Mouse (Mus musculus) cerebellum, adult 9-10 months (tissue): ENCODE data around the gene Apoa5.
A peak's percentile ranks its signal among the peaks of the same experiment; 100 is the strongest.

Experiments
- DNase-seq: peaks from one replicate; pipeline ENCODE4 v3.0.0; 2022

The Apoa5 gene

DNA sequence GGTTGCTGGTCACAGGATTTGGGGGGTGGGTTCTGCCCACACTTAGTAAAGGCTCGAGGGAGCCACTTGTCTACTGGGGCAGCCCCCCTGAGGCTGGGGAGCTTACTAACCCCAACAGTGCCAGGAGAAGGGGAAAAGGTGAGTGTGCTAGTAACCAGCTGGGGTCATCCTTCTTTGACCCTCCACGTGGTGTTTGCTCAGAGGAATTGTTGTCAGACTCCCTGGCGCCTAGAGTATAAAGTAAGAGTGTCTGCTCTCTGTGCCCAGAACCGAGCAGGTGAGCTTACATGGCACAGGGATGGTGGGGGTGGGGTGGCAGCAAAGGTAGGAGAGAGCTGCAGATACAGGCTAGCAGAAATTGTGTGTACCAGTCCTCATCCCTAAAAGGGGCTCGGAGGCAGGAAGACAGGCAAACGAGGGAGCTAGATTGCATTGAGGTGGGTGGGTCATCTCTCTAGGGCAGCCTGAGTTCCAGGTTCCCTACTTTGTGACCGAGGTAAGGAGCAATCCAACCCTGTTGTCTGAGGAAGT is at the start of gene Apoa5:
Apoa5 (plus strand) TSS at position 291 of the 531 bp plus-strand sequence.
- DNase-seq = no peak

DNA sequence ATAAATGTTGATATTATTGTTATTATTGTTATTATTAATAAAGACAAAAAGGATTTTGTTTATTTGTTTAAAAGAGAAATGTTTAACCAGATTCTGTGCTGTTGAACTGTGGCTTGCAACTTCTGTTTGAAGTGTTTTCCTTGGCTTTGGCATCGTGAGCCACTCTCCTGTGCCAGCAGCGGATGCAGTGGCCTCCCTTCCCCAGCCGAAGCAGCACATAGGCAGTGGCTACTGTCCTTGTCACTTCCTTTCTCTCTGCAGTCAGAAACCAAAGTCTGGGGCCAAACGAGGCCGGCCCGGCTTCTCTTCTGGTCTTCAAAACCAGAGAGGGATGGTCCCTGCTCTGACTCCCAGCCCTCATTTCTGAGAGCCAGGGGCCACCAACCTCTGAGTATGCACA is 45.3 kb upstream of the Apoa5 start:
- no peak for DNase-seq

DNA sequence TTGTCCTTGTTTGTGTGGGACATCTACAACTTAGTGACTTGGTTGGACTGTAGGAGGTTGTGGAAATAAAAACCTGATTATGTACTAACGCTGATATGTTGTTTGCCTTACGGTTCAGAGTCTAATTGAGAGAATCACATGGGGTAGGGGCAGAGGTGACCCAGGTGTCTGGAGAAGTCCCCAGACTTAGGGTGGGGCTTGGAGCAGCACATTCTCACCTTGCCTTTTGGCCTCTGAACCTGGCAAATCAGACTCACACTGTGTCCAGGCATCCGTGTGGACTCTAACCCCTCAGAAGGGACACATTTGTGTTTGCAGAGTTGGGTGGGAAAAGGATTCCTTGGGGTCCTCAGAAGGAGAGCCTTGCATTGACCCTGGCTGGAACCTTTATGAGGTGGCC is 44.3 kb upstream of the Apoa5 start:
- DNase-seq = no peak

DNA sequence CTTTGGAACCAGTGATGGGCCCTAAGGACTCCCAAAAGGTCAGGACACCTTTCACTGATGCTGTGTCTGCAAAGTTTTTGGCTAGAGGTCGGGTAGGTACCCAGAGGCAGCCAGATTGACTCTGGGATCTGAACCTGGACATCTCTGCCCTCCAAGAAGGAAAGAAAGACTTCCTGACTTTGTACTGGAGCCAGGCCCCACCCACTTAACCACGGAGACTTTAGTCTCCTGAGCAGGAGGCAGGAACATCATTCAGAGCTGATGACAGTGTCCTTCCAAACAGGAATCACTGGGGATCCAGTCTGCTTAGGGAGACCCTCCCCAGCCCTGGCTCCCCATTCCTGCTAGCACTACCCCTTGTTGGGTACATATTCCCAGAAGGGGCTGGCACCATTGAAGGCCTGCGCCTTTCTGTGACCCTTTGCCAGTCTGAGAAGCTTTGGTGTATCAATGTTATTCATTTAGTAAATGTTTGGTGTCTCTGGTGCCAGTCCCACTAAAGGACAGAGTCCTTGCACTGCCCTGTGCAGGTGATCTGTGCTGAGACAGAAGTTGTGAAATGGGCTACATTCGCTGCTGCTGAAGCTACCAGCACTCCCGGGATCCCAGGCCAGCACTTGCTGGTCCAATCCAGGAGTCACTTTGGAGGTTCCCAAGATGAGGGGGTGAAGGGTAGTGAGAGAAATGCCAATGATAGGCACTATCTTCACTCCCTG is 43.3 kb upstream of the Apoa5 start:
- no peak for DNase-seq

DNA sequence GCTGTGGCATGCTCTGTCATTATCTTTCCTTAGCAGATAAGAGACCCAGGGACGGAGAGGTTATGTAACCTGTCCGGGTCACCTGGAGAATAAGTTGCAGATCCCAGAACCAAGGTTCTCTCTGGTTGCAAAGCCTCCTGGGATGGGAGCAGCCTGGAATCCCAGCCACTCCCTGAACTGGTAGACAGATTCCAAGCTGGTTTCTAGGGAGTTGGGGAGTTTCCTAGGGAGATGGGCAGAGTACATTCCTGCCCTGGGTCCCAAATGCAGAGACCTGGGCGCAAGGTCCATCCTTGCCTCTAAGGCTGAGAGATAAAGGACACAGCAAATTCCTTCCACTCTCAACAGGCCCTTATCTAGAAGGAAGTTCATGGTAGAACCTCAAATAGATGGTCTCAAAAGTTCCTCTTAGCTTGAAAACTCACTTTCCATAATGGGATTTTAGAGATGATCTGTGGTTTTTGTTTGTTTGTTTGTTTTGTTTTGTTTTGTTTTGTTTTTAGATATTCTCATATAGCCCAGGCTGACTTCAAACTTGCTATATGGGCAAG is 41.3 kb upstream of the Apoa5 start:
- no peak for DNase-seq

DNA sequence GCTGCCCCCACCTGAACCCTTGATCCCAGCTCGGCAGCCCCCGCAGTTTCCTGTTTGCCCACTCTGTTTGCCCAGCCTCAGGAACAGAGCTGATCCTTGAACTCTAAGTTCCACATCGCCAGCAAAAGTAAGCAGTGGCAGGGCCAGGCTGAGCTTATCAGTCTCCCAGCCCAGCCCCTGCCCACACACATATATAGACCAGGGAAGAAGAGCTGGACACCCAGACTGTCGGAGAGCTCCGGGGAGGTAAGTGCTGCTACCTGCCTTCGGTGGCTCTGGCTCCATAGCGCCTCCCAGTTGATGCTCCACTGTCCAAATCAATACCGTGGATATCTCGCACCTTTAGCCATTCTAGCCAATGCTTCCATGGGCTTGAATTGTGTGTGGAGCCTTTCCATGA is 39.9 kb upstream of the Apoa5 start, which contains the start of gene Apoa1:
Apoa1 (plus strand) TSS at position 90 of the 400 bp plus-strand sequence.
- DNase-seq = no peak

DNA sequence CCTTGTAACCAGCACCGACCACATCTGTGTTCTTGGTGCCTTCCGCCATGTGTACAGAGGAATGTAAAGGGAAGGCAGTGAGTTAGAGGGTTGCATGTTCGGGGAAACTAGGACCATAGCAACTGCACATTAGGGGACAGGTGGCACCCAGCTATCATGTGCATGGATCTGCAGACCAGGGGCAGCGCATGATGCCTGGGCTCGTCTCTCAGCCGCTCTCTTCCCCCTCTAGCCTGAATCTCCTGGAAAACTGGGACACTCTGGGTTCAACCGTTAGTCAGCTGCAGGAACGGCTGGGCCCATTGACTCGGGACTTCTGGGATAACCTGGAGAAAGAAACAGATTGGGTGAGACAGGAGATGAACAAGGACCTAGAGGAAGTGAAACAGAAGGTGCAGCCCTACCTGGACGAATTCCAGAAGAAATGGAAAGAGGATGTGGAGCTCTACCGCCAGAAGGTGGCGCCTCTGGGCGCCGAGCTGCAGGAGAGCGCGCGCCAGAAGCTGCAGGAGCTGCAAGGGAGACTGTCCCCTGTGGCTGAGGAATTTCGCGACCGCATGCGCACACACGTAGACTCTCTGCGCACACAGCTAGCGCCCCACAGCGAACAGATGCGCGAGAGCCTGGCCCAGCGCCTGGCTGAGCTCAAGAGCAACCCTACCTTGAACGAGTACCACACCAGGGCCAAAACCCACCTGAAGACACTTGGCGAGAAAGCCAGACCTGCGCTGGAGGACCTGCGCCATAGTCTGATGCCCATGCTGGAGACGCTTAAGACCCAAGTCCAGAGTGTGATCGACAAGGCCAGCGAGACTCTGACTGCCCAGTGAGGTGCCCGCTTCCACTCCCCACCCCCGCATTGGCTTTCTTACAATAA is 38.6 kb upstream of the Apoa5 start:
- DNase-seq = peak; percentile 96

DNA sequence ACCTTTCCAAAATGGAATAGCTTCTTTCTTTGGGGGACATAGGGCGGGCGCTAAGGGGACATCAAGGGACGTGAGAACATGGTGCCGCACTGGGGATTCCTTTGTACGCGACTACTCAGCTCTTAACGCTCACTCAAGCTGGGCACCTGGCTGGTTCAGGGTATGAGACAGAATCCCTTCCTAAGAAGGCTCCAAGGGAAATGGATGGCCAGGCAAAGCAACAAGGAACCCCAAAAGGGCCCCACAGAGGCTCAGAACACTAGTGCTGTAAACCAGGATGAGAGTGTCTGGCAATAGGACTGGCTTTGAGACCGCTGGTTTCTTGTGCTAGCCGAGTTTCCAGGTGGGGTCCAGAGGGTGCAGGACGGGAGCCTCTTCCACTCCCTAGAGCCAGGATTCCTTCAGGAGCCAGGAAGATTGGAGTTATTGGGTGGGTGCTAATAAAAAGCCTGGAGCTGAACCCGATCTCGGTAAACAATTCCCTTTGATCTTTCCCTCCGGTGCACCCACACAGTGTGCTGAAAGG is 37.9 kb upstream of the Apoa5 start:
- no peak for DNase-seq

DNA sequence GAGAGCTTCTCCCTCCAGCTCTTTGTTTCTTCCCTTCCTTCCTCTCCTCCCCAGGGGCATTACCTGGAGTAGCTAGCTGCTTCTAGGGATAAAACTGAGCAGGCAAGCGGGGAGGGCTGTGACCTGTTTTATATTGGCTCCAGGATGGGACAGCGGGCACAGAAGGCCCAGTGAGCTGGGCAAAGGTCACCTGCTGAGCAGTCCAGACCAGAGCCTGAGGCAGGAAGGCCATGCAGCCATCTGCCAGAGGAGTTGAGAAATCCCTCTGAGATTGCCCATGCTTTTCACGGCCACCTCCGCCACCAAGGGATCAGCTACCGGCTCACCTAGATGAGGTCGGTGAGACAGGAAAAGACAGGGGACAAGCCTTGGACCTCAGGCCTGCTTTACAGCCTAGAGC is 33.2 kb upstream of the Apoa5 start:
- DNase-seq = no peak

DNA sequence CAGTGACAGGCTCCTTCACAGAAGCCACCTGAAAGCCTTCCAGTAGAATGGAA is 33.0 kb upstream of the Apoa5 start, which contains the start of gene Apoc3:
Apoc3 (minus strand) TSS at position 41 of the 53 bp plus-strand sequence.
- DNase-seq = no peak

DNA sequence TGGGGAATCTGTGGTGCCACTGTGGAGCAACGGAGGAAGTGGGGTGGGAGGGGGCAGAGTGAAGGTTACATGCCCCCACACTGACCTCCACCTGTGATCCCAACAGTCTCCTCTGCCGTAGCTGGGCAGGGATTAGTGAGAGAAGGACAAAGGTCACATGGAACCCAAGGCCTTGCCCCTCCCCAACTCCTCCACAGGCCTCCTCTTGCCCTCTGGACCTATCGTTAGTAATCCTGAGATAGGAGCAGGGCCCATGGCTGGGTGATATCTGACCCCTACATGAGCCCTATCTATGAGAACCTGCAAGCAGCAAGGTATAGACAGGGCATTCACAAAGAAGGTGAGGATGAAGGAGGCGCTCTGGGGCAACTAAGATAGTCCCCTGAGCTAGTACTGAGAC is 32.8 kb upstream of the Apoa5 start:
- no peak for DNase-seq

DNA sequence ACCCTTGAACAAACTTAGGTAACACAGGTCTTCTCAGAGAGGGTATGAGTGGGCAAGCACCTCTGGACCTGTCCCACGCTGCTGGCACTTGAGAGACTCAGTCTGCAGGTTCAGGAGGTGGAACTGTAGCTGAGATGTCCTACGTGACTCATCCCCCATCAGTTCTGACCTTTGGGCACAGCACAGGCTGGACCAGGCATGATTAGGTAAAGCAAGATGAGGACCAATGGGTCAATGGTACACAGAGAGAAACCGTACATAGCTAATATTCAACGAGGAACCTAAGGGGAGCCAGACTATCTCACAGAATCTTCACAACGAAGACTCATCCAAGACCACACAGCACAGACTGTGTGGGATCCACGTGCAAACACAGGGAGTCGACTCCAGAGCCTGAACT is 29.6 kb upstream of the Apoa5 start:
- DNase-seq = no peak

DNA sequence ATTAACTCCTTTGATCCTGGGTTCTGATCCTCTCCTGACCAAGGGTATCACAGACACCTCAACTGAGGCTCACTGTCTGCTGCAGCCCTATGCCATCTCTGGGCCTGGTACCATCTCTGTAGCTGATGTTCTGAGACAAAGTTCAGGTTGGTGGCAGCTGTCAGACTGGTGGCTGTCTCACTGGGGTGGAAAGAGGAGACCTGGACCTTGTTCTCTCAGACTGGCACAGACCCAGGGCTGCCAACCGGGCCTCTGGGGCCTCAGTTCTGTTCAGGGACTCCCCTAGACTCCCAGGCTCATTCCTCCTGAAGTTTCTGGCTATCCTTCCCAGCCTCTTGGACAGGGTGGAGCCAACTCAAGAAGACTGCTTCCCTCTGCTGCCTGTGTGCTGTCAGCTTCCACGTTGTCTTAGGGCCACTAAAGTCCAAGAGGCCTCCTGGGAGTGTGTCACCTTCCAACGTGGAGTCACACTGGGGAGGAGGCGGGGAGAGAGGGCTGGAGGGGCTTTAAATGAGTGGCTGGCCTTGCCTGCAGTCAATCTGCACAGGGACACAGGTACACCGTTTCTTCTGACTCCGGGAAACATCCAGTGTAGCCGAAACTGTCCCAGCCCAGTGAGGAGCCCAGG is 27.8 kb upstream of the Apoa5 start, which contains the start of gene Apoa4:
Apoa4 (plus strand) TSS at position 171 of the 628 bp plus-strand sequence.
- no peak for DNase-seq

DNA sequence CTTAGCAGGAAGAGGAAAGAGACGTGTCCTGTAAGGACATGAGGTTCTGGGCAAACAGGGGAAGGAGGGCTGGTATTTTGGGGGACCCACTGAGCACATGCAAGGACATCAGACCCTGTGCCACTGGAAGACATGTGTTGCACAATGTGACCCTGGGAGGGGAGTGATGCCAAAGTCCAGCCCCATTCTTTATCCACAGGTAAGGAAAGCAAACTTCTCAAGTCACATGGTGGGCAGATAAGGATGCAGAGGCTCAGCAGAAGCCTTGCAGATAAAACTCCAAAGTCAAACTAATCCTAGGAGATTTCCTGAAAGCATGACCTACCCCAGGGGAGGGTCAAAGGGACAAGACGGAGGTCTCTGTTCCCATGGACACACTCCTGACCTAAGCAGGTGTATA is 26.6 kb upstream of the Apoa5 start:
- no peak for DNase-seq

DNA sequence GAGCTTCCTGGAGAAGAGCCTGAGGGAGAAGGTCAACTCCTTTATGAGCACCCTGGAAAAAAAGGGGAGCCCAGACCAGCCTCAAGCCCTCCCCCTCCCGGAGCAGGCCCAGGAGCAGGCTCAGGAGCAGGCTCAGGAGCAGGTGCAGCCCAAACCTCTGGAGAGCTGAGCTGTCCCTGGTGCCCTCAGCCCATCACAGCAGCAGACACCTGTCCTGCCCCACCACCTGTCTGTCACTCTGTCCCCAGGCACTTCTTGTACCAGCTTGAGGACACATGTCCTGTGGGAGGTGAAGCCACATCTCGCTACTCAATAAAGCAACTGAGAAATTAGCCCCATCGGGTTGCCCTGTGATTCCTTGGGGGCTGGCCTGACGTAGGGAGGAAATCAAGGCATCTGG is 25.3 kb upstream of the Apoa5 start:
- DNase-seq = no peak

DNA sequence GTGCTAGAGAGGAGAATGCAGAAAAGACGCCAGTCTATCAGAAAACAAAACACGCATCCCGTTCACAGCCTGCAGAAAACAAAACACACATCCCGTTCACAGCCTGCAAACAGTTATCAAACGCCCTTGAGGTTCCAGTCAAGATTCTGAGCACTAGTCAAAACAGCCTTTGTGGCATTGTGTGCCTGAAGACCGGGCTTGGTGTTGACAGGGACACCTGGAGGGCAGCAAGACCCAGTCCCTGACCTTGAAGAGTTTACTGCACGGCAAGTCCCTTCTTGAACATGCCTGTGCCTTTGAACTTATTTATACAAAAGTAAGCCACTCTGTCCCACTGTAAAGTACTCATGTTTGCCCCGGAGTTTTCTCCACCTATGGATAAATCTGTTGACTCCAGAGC is 24.8 kb upstream of the Apoa5 start:
- DNase-seq = no peak

DNA sequence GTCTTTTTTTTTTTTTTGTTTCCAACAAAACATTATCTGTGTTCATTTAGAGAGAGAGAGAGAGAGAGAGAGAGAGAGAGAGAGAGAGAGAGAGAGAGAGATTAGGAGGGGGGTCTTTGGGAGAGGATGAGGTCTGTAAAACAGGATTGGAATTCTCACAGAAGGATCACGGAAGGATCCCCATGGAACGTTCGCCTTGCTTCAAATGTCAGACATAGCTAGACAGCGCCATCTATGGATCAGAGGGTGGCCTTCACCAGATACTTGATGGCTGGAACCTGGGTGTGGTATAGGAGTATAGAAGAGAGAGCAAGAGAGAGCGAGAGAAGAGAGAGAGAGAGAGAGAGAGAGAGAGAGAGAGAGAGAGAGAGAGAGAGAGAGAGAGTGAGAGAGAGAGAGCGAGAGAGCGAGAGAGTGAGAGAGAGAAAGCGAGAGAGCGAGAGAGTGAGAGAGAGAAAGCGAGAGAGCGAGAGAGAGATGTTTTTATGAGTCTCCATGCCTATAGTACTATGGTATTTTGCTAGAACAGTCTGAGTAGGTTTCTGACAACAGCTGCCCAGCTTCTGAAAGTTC is 21.6 kb upstream of the Apoa5 start:
- DNase-seq = peak; percentile 81

DNA sequence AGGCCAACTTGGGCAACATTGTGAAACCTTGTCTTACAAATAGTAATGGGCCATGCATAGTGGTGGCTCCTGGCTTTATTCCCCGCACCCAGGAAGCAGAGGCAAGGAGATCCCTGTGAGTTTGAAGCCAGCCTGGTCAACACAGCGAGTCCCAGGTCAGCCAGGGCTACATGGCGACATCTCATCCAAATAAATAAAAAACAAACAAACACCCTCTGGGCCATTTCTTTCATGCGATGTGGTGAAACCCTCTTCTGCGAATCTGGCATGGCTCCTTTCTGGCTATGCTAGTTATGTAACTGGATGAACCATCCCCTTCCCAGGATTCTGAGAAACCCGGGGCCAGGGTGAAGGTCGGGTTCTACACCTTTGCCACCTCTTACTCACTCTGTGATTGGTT is 12.3 kb upstream of the Apoa5 start:
- no peak for DNase-seq

DNA sequence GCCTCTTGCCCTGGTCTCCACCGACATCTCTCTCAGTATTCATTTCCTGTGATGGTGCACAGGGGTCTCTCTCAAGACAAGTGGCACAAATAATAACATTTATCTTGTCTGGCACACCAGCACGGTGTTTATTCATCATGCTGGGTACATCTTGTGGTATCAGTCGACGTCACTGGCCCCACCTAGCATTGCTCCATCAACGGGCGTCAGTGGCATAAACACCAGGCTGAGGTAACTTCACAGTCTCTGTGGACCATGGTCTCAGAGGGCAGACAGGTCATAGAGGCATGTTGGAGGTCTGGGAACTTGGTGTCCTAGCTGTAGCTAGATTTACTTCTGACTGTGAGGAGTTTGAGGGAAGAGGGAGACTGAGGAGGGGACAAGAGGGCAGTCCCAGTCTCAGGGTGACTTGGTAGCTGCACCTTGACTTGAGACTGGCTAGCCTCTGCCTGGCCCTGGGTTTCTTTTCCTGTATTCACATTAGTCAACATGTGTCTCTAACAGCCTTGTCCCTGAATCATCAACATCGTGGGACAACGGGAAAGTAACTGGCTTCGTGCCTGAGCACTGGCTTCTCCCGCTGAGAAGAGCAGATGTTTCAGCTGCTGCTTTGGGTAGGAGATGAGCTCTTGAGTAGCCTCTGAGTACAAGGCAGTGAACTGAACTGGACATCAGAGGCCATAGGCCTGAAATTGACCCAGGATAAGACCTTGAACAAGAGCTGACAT is 11.6 kb upstream of the Apoa5 start:
- DNase-seq = no peak

DNA sequence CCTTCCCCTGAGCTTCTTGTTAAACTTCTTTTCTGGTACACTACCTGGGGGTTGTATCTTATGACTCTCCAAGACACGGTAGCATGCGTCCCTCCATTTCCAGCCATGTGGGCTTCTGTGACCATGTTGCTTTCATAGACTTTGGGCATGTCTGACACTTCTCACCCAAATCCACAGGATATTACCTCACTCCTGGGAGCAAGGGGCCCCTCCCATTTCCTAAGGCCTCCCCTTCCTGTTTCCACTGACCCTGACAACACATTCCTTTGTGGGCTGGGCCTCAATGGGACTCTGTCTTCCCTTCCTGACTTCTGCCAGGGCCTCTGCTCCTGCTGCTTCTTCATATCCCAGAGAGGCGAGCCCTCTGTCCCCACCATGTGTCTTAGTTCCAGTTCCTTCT is 10.9 kb upstream of the Apoa5 start:
- DNase-seq = no peak

DNA sequence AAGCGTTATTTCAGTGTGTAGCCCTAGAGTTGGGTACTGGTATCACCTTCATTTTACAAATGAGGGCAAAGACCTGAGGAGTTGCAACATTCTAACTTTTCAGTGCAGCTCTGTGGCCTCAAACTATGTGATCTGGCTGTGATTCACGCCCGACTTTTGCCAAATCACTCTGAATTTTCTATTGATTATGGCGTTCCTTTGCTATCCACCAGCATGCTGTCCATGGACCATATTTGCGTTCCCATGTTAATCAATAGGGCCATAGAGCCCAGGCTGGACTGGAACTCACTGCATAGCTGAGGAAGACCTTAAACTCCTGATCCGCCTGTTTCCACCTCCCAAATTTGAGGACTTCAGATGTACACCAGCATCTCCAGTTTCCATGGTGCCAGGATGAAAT is 9.3 kb upstream of the Apoa5 start:
- DNase-seq = no peak

DNA sequence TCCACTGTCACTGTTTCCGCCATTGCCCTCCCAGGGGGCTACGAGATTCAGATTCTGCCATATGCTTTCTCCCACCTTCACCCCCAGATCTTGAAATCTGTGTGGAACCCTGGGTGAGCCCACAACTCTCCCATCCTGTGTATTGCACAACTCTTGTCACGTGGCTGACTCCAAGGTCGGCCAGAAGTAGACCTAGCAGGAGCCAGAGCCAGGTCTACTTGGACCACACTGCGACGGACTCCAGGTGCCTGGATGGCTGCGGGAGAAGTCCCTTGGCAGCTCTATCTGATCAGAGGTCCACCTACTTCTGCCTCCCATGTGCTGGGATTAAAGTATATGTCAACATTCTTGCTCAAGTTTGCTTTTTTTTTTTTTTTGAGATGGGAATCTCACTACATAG is 7.3 kb upstream of the Apoa5 start:
- DNase-seq = no peak

DNA sequence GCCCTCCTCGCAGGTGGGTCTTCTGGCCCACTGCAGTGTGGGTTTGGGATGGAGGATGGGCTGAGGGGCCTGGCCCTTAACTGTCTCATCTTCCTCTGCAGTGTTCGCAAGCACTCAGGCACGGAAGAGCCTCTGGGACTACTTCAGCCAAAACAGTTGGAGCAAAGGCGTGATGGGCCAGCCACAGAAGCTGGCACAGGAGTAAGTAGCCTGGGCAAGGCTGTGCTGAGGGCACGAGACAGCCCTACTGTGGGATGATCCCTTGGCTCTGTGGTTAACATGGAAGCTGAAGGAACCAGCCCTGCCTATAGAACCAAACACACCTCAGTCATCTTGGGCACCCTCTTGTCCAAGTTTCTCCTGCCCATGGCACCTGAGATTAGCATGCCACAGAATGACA is 692 bp downstream of the Apoa5 start:
- no peak for DNase-seq
